Mouse (Mus musculus) B cell, adult 2 months (primary cell): ENCODE results near the gene Cpsf6.

Experiments used
- DNase-seq, 2 experiments: peaks; one replicate each; pipeline ENCODE4 v3.0.0; 2022

The Cpsf6 gene

GRCm38 (mm10) chr10:117384386-117385085 lies 4.7 kb upstream of the Cpsf6 start:
- no peak for DNase-seq

- DNase-seq: no peak
These were observed 4.1 kb upstream of the Cpsf6 start for GRCm38 (mm10) chr10:117383941-117384340.

DNA sequence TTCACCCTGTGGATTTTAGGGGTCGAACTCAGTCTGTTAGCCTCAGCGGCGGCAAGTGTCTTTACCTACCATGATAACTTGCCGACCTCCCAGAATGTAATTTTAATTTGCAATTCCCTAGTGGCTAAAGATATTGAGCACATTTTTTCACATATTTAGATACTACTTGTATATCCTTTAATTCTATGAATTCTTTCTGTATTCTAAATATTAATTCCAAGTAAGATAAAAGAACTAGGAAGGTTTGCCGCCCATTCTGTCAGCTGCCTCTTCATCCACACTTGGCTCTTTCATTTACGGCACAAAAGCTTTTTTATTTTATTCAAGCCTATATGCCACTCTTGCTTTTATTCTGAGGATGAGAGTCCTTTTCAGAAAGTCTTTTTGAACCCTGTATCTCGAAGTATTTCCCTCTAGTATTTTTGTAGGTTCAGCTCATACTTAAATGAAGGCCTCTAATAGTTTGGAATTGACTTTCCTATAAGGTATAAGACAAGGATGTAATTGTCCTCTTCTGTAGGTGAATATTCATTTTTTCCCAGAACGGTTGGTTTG lies 3.3 kb upstream of the Cpsf6 start:
- no peak for DNase-seq

DNA sequence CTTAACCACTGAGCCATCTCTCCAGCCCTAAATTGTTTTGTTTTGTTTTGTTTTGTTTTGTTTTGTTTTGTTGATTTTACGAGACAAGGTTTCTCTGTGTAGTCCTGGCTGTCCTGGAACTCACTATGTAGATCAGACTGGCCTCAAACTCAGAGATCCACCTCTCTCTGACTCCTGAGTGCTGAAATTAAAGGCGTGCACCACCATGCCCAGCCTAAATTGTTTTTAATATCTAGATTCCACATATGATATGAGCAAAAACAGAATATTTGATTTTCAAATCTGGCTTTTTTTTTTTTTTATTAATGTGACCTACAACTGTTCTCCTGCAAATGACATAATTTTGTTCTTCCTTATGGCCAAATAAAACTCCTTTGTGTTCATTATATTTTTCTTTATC lies 2.3 kb upstream of the Cpsf6 start:
- DNase-seq: no peak

GRCm38 (mm10) chr10:117380721-117381570 lies 1.1 kb upstream of the Cpsf6 start:
- DNase-seq: no peak

DNA sequence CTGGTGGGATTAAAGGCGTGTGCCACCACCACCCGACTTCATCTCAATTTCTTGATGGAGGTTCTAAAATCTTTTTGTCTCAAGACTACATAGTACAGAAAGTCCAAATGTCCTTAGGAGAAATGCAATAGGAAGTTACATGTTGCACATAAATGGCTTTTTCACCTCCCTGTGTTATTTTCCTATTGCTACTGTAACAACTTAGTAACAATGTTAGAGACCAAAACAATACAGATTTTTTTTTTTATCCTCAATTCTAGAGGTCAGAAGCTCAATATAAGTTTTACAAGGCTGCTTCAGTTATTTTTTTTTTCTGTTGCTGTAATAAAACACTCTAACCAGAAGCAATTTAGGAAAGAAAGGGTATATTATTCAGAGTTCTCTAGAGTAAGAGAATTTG lies 374 bp downstream of the Cpsf6 start:
- no peak for DNase-seq

DNA sequence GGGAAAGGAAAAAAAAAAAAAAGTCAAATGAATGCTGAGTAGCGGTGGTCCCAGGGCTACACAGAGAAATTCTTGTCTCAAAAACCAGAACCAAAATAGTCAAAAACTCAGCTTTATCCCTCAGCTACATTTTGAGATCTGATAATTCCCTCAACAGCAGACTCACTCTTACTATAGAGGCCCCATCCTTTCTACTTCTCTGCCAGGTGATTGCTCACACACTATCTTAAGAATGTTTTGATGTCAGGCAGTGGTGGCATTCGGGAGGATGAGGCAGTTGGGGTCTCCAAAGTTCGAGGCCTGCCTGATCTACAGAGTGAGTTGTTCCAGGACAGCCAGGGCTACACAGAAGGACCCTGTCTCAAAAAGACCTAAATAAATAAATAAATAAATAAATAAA lies 1.2 kb downstream of the Cpsf6 start:
- DNase-seq: no peak

- DNase-seq: no peak
These were observed 1.6 kb downstream of the Cpsf6 start for GRCm38 (mm10) chr10:117378291-117378555.

GRCm38 (mm10) chr10:117377431-117378290 lies 2.2 kb downstream of the Cpsf6 start:
- DNase-seq: peak in 1 of 2 experiments; percentile 29

DNA sequence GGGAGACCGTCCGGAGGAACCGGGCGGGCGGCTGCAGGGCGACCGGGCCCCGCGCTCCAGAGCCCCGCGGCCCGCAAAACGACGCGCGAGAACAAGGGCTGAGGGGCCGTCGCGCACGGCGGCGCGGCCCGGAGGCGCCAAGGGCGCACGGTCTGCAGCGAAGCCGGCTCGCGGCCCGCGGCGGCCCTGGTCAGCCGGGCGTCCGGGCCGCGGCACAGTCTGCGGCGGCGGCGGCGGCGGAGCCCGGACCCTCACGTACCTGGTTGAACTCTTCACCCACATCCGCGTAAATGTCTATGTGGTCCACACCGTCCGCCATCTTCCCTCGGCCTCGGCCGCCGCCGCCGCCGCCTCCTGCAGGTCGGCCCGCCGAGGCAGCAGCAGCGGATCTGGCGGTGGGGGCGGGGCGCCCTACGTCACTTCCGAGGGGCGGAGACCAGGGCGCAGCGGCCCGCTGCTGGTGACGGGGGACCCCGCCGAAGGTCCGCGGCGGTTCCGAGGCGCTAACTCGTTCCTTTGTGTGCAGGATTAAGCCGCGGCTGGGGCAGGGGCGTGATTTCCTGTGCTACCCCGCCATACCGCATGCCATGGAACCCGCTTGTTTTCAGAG lies 3.1 kb downstream of the Cpsf6 start:
- peak; percentile 99 to 100 for DNase-seq

GRCm38 (mm10) chr10:117375841-117376579 lies 3.8 kb downstream of the Cpsf6 start:
- peak; percentile 55 to 59 for DNase-seq

DNA sequence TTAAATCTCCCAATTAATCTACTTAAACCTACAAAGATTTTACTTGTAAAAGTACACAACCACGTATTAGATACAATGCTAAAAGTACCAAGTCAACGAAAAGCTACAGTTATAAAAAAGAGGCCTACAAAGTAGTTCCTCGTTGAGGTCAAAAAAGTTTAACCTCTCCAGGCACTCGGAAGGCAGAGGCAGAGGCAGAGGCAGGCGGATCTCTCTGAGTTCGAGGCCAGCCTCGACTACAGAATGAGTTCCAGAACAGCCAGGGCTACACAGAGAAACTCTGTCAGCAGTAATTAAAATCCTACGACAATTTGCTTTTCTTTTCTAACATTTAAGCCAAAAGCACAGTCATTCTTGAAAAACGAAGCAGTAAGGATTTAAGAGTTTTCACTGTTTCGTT lies 4.7 kb downstream of the Cpsf6 start:
- no peak for DNase-seq

- DNase-seq: peak; percentile 82 to 83
These were observed 16.7 kb downstream of the Cpsf6 start for GRCm38 (mm10) chr10:117363106-117363505.

DNA sequence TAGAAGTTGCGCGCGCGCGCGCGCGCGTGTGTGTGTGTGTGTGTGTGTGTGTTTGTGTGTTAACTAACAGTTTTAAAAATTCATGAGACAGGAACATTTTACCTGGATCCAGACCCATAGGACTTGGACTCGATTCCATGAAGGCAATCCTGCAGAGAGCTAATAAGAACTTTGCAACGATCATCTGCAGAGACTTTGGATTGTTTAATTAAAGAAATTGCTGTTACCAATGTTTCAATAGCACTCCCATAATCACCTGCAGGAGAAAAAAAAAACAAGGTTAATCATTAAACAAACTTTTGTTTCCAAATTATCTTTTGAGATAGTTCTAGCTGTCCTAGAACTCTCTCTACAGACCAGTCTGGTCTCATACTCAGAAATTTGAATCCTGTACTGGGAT lies 20.9 kb downstream of the Cpsf6 start:
- DNase-seq: no peak

DNA sequence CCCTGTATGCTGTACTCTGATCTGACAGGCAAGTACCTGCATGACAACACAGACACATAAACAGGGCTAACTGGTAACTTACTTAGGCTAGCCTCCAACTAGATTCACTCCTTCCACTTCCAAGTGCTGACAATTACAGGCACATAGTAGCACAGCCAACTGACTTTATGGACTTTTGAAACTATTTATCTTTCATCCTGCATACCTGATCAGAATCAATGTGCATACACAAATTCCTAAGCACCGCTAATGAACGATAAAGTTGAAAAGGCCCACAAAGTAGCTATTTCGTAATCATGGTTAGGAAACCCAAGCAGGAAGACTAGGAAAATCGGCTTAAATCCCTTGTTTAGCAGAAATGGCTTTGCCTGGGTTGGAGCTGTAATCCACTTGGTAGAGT lies 36.8 kb downstream of the Cpsf6 start:
- no peak for DNase-seq

DNA sequence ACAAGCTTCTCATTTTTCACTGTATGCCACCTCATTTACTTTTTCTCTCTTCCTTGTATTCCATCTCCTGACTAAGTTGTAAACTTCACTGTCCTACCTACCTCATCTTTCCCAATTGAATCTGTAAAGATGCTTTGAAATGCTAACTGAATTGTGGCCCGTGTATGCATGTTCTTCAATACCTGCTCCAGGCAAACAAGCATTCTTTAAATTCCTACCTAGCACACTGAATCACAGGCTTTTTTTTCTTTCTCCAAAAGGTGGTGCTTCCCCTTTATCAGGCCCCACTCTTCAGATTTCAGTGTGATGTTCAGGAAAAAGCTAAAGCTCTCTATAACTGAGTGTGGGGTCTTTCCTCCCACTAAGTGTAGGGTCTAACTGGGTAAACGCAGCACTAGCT lies 37.4 kb downstream of the Cpsf6 start:
- no peak for DNase-seq

- no peak for DNase-seq
These were observed 38.8 kb downstream of the Cpsf6 start for GRCm38 (mm10) chr10:117341029-117341428.

DNA sequence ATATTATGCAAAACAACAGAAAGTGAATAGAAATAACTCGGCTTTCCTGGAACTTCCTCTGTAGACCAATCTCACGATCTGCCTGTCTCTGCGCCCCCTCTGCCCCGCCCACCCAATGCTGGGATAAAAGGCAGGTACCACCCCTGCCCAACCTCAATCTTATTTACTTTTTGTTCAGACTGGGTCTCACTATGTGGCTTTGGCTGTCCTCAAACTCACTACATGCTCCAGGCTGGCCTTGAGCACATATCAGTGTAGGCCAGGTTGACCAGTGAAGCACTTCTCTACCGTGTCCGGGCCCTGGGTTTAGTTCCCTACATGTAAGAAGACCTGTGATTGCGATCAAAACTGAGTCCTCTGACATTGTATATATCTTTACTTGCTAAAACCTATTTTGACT lies 40.6 kb downstream of the Cpsf6 start:
- DNase-seq: no peak

- no peak for DNase-seq
These were observed 41.9 kb downstream of the Cpsf6 start for GRCm38 (mm10) chr10:117337946-117338345.

DNA sequence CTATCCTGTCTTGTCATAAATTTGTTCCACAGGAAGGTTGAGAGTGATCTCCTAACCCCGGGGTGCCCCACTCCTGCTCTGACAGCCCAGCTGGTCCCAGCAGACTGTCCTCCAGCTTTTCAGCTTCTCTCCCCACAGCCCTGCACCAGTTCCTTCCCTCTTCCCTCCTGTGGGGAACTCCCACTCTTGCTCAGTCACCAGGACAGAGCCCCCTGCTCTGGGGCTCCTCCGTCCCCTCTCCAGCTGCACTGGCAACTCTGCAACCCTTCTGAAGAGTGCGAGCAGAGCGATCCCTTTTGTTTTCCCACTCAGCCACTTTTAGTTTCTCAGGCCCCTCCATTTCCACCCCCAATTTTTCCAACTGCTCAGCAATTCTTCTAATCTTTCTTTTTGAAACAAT lies 44.2 kb downstream of the Cpsf6 start:
- DNase-seq: no peak

DNA sequence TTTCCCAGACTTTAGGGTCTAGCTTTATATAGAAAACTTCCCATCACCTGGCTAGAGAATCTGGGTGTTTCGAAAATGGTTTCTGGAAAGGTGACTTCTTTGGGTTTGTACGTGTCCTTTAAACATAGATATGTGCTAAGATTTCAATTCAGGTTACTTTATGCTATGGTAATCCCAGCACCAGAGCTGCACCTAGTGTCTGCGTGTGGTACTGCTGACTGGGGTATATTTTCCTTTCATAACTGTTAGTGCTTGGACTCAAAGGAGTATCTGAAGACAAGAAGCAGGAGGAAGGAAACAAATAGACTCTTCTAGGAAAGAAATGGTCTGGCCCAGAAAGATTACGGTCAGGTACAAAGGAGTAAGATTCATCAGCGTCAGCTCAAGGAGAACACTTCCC lies 49.3 kb downstream of the Cpsf6 start:
- peak; percentile 47 to 52 for DNase-seq

DNA sequence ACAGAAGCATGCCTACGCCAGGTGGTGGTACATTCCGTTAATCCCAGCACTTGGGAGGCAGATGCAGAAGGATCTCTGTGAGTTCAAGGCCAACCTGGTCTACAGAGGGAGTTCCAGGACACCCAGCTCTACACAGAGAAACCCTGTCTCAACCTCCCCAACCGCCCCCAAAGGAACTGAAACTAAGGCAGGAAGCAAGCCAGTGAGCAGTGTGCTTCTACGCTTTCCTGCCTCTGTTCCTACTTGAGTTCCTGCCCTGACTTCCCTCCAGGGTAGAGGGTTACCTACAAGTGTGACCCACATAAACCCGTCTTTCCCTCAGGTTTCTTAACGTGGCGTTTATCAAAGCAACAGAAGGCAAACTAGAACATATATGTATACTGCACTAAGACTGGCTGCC lies 56.0 kb downstream of the Cpsf6 start:
- peak; percentile 60 to 67 for DNase-seq
